Mouse (Mus musculus) forebrain, embryonic 11.5 days (tissue): ENCODE results near the gene Smpdl3b. TPM values are rescaled to one million over a fixed set of nuclear protein-coding genes. Genes with fewer than 3 reads are reported as not detected.
A peak's percentile ranks its signal among the peaks of the same experiment; 100 is the strongest.

Experiments
- ATAC-seq: fragments of 200-750 bp; cut with Nextera tagmentation; replicated peaks from 2 replicates; pipeline ENCODE4 v1.8.0; 2017; ENCODE audit warnings: moderate TSS enrichment; ENCODE audit not compliant: low FRiP score
- DNase-seq: peaks from one replicate; pipeline ENCODE4 v3.0.0-alpha.2; 2017; ENCODE audit warnings: low spot score
- H3K27ac ChIP-seq: fragments of 300-500 bp; sonication (generic); 2 replicates; pipeline ENCODE4 v1.5.1; 2014; ENCODE audit warnings: low read depth, low read length
- H3K27me3 ChIP-seq: fragments of 300-500 bp; sonication (generic); 2 replicates; pipeline ENCODE4 v1.6.1; 2014; ENCODE audit warnings: mild to moderate bottlenecking, low read length, mixed read lengths; ENCODE audit not compliant: control insufficient read depth, insufficient read depth
- H3K36me3 ChIP-seq: fragments of 300-500 bp; sonication (generic); 2 replicates; pipeline ENCODE4 v1.6.1; 2014; ENCODE audit warnings: mild to moderate bottlenecking, low read length, moderate library complexity, mixed read lengths; ENCODE audit not compliant: control insufficient read depth, insufficient read depth
- H3K4me1 ChIP-seq: fragments of 300-500 bp; sonication (generic); replicated peaks from 2 replicates; pipeline ENCODE4 v1.6.1; 2014; ENCODE audit warnings: low read length, mixed read lengths; ENCODE audit not compliant: control insufficient read depth, insufficient read depth
- H3K4me2 ChIP-seq: fragments of 300-500 bp; sonication (generic); 2 replicates; pipeline ENCODE4 v1.6.1; 2014; ENCODE audit warnings: low read depth, mild to moderate bottlenecking, low read length, moderate library complexity, mixed read lengths; ENCODE audit not compliant: severe bottlenecking
- H3K4me3 ChIP-seq: fragments of 300-500 bp; sonication (generic); 2 replicates; pipeline ENCODE4 v1.5.1; 2014; ENCODE audit warnings: low read depth, low read length
- H3K9ac ChIP-seq: fragments of 300-500 bp; sonication (generic); 2 replicates; pipeline ENCODE4 v1.6.1; 2014; ENCODE audit warnings: low read length
- H3K9me3 ChIP-seq: fragments of 300-500 bp; sonication (generic); 2 replicates; pipeline ENCODE4 v1.6.1; 2016; ENCODE audit warnings: low read length, mixed read lengths; ENCODE audit not compliant: control insufficient read depth
- WGBS: fragments of 180-500 bp; shearing (Covaris S2); extraction: QIAGEN DNeasy Blood & Tissue Kit; methylation state at CpG from one replicate; pipeline ENCODE4 v1.1.7; 2014; 5-methylcytosine and 5-hydroxymethylcytosine counted together
- polyA plus RNA-seq: library from polyadenylated mRNA; unstranded; fragments of >200 nt; fragmentation: Nextera tagmentation; extraction: Ambion mirVana; gene quantifications from 2 replicates; pipeline ENCODE4 v1.2.1, GENCODE M21; 2014

Smpdl3b gene
- polyA plus RNA-seq, 1 experiment from 2014 or later: 4.6 TPM

DNA sequence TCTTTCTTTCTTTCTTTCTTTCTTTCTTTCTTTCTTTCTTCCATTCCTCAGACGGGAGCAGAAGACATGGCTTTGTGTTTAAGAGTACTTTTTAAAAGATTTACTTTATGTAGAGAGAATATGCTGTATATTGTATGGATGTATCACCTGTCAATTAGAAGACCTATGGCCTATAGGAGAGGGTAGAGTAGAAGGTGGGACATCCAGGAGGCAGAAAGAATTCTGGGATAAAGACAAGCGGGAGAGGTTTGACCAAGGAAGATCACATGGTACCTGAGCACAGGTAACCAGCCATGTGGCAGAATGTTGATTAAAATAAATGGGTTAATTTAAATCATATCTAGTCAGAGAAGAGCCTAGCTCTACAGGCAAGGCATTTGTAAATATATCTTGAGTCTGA lies 22.3 kb downstream of the Smpdl3b start:
- 88% methylated on average over 2 of the region's 2 CpGs for WGBS
- Histone ChIP-seq H3K36me3 (no peaks in the 10 kb centered on the region), H3K27ac (no peak overlapping the region), H3K27me3 (no peaks in the 10 kb centered on the region), H3K4me1 (no peaks in the 10 kb centered on the region), H3K9ac (no peak overlapping the region), H3K4me2 (no peak overlapping the region), H3K9me3 (no peaks in the 10 kb centered on the region), H3K4me3 (no peak overlapping the region)
- no peak for DNase-seq
- no peak for ATAC-seq

- ATAC-seq (no peak), DNase-seq (no peak)
- no peak overlapping the region for H3K27ac ChIP-seq
- 91% methylated on average over 25 of the region's 25 CpGs for WGBS
- H3K4me1 ChIP-seq: no peaks in the 10 kb centered on the region
- H3K9ac ChIP-seq: no peak overlapping the region
- H3K27me3 ChIP-seq: no peaks in the 10 kb centered on the region
- no peaks in the 10 kb centered on the region for H3K36me3 ChIP-seq
- H3K4me3 ChIP-seq: no peak overlapping the region
- no peak overlapping the region for H3K4me2 ChIP-seq
- no peaks in the 10 kb centered on the region for H3K9me3 ChIP-seq
Observed at GRCm38 (mm10) chr4:132733071-132733770, 23.8 kb downstream of the Smpdl3b start.

DNA sequence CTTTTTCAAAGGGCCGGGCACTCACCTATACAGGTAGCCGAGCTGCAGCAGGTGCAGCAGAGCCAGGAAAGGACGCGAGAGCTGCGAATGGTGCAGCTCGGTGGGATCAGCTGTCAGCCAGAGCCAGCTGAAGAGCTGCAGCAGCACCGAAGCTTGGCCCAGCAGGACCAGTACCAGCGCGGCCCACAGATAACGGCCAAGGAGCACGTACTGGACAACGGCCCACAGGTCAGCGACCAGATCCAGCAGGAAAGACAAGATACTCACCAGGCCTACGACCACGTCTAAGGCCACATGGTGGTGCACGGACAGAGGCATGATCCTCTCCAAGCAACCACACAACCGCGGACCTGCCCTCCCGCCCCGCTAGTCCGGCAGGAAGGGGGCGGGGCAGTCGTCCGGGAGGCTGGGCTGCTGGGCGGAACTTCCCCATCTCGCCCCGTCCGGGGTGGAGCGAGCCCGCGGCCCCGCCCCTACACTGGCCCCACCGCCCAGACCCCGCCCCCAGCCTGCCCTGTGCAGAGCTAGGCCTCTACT lies 24.8 kb downstream of the Smpdl3b start, which contains the start of gene Xkr8:
TSS of gene Xkr8 (minus strand) at position 399 of the 537 bp plus-strand sequence.
- Histone ChIP-seq H3K27me3 (no peaks in the 10 kb centered on the region), H3K9me3 (no peaks in the 10 kb centered on the region), H3K27ac (no peak within 1 kb of the TSS), H3K4me2 (peak within 1 kb of the TSS; percentile 71), H3K36me3 (no peaks in the 10 kb centered on the region), H3K4me1 (no peaks in the 10 kb centered on the region), H3K4me3 (peak within 1 kb of the TSS; percentile 54), H3K9ac (peak within 1 kb of the TSS; percentile 61)
- ATAC-seq (peak; percentile 96), DNase-seq (peak; percentile 95)
- WGBS: 4% methylated on average over 32 of the region's 34 CpGs

DNA sequence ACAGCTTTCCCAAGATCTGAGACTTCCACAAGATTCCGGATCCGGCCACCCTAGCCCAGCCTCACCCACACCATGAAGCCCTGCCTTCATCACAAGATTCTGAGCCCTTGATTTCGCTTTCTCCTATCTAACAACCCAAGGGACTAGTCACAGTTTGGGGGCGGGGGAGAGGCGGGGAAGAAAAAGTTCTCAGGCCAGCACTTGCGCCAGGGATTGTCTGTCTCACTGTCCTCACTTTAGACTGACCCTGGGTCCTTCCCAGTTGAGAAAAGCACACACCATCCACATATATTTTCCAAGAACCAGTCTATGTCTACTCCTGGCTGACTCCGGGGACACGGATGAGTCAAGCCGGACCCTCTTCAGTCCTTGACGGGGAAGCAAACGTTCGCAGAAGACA lies 25.4 kb downstream of the Smpdl3b start:
- peak overlapping the region; percentile 71 for H3K4me2 ChIP-seq
- ATAC-seq (no peak), DNase-seq (no peak)
- no peak overlapping the region for H3K9ac ChIP-seq
- H3K4me1 ChIP-seq: no peaks in the 10 kb centered on the region
- H3K9me3 ChIP-seq: no peaks in the 10 kb centered on the region
- no peaks in the 10 kb centered on the region for H3K27me3 ChIP-seq
- H3K36me3 ChIP-seq: no peaks in the 10 kb centered on the region
- H3K4me3 ChIP-seq: peak overlapping the region; percentile 54; the same call in 1 of the 2 replicates
- 54% methylated on average over 12 of the region's 12 CpGs for WGBS
- no peak overlapping the region for H3K27ac ChIP-seq

DNA sequence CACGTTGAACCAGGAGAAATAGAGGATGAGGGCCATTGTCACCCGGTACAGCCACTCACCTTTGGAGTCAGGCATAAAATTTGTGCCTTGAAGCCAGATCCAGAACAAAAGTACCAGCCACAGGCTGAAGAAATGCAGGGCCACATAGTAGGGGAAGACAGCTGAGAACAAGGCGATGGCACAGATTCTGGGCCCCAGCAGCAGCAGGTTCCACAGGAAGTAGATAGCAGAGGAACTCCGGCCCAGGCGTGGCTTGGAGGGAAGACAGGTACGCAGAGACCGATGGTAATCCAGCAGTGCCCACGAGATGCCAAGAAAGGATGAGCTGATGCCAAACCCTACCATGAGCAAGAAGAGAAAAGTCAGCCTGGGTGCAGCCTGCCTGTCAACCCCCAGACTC lies 28.8 kb downstream of the Smpdl3b start:
- DNase-seq (no peak), ATAC-seq (no peak)
- Histone ChIP-seq H3K27me3 (no peaks in the 10 kb centered on the region), H3K36me3 (0 out of 2 replicates have a peak, but pooled peaks cover 3% of the 10 kb centered on the region), H3K9me3 (no peaks in the 10 kb centered on the region), H3K27ac (no peak overlapping the region), H3K4me2 (no peak overlapping the region), H3K4me1 (no peaks in the 10 kb centered on the region), H3K4me3 (no peak overlapping the region), H3K9ac (no peak overlapping the region)
- 92% methylated on average over 8 of the region's 8 CpGs for WGBS

DNA sequence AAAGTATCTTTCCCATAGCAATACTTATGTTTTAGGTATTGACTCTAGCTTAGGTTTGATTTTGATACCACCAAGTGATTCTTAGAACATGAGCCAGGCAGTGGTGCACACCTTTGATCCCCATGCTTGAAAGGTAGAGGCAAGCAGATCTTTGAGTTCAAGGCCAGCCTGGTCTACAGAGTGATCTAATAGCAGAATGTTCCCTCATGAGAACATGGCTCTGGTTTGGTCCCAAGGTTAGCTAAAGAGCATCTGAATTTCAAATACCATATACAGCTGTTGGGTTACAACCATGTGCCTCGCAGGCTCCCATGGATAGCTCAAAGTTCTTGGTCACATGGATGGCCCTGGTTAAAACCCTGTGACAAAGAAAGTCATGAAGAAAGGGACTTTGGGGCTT lies 38.8 kb downstream of the Smpdl3b start:
- Histone ChIP-seq H3K27me3 (no peaks in the 10 kb centered on the region), H3K4me2 (no peak overlapping the region), H3K4me1 (no peaks in the 10 kb centered on the region), H3K9ac (no peak overlapping the region), H3K27ac (no peak overlapping the region), H3K36me3 (no peaks in the 10 kb centered on the region; the same call in 1 of the 2 replicates), H3K4me3 (no peak overlapping the region), H3K9me3 (no peaks in the 10 kb centered on the region)
- WGBS: 97% methylated on average over 1 of the region's 1 CpGs
- DNase-seq (no peak), ATAC-seq (no peak)

- Histone ChIP-seq H3K9ac (no peak overlapping the region), H3K4me2 (no peak overlapping the region), H3K27me3 (no peaks in the 10 kb centered on the region), H3K4me3 (no peak overlapping the region), H3K27ac (no peak overlapping the region), H3K36me3 (peaks cover 11% of the 10 kb centered on the region), H3K4me1 (no peaks in the 10 kb centered on the region), H3K9me3 (no peaks in the 10 kb centered on the region)
- 98% methylated on average over 7 of the region's 7 CpGs for WGBS
- DNase-seq (no peak), ATAC-seq (no peak)
Observed at GRCm38 (mm10) chr4:132713181-132713580, 43.9 kb downstream of the Smpdl3b start.

- H3K4me2 ChIP-seq: no peak overlapping the region
- no peak overlapping the region for H3K4me3 ChIP-seq
- ATAC-seq: no peak
- DNase-seq: no peak
- WGBS: 96% methylated on average over 8 of the region's 8 CpGs
- H3K36me3 ChIP-seq: peaks cover 12% of the 10 kb centered on the region
- H3K27ac ChIP-seq: no peak overlapping the region
- H3K4me1 ChIP-seq: no peaks in the 10 kb centered on the region
- no peaks in the 10 kb centered on the region for H3K27me3 ChIP-seq
- H3K9ac ChIP-seq: no peak overlapping the region
- no peaks in the 10 kb centered on the region for H3K9me3 ChIP-seq
Observed at GRCm38 (mm10) chr4:132706885-132707284, 50.2 kb downstream of the Smpdl3b start.

DNA sequence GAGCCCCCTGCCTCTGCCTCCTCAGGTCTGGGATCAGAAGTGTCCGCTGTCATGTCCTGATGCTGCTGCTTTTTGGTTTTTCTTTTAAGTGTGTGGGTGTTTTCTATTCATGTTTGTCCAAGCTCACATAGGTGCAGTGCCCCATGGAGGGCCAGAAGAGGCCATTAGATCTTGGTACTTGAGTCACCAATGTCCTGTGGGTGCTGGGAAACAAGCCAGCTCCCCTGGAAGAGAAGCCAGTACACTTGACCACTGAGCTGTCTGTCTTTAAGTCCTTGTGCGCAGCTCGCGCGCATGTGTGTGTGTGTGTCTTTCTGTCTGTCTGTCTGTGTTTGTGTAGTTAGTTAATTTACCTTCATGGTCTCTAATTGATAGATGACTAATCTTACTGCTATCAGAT lies 55.0 kb downstream of the Smpdl3b start:
- H3K36me3 ChIP-seq: peaks cover 3% of the 10 kb centered on the region
- WGBS: 99% methylated on average over 5 of the region's 5 CpGs
- no peak overlapping the region for H3K27ac ChIP-seq
- H3K9me3 ChIP-seq: no peaks in the 10 kb centered on the region
- no peak for ATAC-seq
- no peak for DNase-seq
- no peak overlapping the region for H3K4me2 ChIP-seq
- no peak overlapping the region for H3K4me3 ChIP-seq
- H3K27me3 ChIP-seq: no peaks in the 10 kb centered on the region
- H3K4me1 ChIP-seq: no peaks in the 10 kb centered on the region
- H3K9ac ChIP-seq: no peak overlapping the region
